Mouse (Mus musculus): ENCODE results near the gene St6galnac4.

Gene St6galnac4

GRCm38 (mm10) chr2:32570698-32571494 lies 16.0 kb upstream of the St6galnac4 start, which contains the start of gene Dpm2:
Gene Dpm2, plus strand, starts transcription at chr2:32570858.
- DNase-seq (ENCODE audit: low spot score): peak; percentile 87

- DNase-seq (ENCODE audit: low spot score): no peak
Observed at GRCm38 (mm10) chr2:32572196-32572595, 14.7 kb upstream of the St6galnac4 start.

- DNase-seq (ENCODE audit: low spot score): no peak
Observed at GRCm38 (mm10) chr2:32574497-32574896, 12.4 kb upstream of the St6galnac4 start, which contains the start of gene Pip5kl1. Gene Pip5kl1, plus strand, starts transcription at chr2:32574797.

DNA sequence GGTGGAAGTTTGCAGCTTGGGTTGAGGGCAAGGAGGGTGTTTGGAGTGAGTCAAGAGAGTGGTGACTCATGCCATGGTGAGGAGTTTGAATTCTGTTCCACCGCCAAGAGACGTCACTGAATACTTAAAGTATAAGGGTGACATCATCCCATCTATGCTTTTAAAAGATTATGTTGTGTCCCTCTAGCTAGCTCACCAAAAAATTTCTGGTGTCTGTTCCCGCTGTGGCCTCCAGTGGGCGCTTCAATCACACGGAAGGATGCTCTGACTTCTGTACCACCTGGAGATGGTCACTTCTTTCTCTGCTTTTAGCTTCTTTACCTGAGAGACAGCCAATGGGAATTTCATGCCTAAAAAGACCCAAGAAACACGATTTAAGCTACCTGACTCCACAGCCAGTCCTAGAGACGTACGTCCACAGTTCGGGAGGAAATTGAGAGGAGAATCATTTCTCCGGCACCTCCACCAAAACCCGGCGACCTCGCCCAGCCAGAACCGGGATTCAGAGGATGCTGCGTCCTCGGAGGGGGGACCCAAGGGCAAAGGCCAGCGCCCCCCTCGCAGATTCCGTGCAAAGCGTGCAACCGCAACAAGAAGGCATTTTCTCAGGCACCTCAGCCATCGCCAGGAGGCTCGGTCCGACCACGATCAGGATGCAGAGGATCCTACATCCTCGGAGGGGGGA lies 11.9 kb upstream of the St6galnac4 start:
- DNase-seq (ENCODE audit: low spot score): peak; percentile 70

GRCm38 (mm10) chr2:32575586-32576160 lies 11.2 kb upstream of the St6galnac4 start, which contains the start of gene 9430097D07Rik:
Gene 9430097D07Rik, minus strand, starts transcription at chr2:32575684.
- DNase-seq (ENCODE audit: low spot score): peak; percentile 61

DNA sequence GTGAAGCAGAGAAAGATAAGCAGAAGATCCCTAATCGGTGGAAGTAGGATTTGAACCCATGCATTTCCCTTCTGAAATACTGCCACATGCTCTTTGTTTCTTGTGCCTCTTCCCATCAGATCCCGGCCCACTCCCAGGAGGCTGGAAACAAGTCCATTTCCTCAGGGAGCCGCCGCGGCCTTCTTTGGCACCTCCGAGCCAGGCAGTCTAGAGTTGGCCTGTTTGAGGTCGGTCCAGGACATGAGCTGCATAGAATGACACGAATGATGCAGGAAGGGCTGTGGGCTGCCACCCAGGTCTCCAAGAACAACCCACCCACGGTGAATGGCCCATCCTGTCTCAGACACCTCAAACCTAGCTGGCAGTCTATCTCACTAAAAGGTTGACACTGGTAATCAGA lies 10.4 kb upstream of the St6galnac4 start:
- no peak for DNase-seq (ENCODE audit: low spot score)

- no peak for DNase-seq (ENCODE audit: low spot score)
Observed at GRCm38 (mm10) chr2:32578146-32579046, 8.5 kb upstream of the St6galnac4 start.

GRCm38 (mm10) chr2:32581450-32582095 lies 5.3 kb upstream of the St6galnac4 start:
- peak; percentile 75 for DNase-seq (ENCODE audit: low spot score)

DNA sequence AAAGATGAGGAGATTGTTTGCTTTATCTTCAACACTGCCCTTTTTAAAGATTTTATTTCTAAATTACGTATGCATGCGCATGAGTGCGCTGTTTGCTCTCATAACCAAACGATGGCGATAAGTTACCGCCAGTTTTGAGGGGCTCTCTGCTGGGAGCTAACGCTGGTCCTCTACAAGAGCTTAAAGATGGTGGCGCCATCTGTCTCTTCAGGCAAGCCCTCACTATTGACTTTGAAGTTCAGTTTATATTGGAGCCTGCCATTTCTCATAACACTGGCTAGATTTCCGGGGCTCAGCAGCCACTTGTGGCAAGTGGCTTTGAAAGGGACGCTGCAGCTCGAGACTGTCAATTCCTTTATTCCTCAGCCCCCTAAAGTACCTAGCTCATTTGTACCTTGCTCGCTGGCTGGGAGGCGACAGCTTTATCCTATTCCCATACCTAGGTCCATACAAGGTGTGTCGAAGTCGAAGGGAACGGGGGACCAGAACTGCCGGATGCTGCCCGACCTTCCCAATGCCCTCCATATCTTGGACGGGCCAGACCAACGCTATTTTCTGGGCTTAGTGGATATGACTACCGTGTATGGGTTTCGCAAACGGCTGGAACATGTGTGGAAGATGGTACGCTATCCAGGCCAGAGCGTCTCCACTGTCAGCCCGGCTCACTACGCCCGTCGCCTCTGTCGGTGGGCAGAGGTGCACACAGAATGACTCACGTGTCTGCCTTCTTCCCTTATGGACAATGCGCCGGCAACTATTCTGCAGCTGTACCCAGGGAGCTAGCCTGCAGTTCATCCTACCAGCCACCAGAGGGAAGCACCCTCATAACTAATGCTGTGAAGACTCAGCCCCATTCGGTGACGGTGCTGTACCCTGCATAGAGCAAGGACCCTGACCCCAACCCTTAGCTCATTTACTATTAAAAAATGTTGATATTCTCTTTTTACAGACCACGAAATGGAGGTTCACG lies 3.8 kb upstream of the St6galnac4 start:
- peak; percentile 88 for DNase-seq (ENCODE audit: low spot score)

DNA sequence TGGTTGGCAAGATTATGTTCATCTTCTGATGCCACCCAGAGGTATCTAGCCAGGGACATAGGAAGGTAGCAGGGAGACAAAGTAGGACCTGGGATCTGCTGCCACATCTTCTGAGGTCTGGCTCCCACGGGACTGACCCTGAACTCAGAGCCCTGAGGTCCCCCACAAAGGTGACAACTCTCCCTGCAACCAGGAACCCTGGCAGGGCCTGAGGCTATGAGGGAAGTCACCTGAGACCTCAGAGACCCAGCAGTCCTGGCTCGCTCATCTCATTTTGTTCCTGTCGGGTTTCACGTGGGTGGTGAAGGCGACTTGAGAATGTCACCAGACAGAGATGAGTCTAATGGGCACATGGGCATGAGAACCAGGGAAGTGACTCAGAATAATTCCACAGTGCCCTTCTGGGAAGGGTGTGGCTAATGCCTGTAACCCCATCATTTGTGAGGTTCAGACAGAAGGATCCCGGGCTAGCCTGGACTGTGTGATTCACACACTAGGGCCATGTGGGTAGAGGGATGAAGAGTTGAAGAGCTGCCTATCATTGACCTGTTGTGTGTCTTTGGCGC lies 1.7 kb upstream of the St6galnac4 start:
- DNase-seq (ENCODE audit: low spot score): no peak

GRCm38 (mm10) chr2:32587731-32588321 lies 931 bp downstream of the St6galnac4 start:
- no peak for DNase-seq (ENCODE audit: low spot score)

DNA sequence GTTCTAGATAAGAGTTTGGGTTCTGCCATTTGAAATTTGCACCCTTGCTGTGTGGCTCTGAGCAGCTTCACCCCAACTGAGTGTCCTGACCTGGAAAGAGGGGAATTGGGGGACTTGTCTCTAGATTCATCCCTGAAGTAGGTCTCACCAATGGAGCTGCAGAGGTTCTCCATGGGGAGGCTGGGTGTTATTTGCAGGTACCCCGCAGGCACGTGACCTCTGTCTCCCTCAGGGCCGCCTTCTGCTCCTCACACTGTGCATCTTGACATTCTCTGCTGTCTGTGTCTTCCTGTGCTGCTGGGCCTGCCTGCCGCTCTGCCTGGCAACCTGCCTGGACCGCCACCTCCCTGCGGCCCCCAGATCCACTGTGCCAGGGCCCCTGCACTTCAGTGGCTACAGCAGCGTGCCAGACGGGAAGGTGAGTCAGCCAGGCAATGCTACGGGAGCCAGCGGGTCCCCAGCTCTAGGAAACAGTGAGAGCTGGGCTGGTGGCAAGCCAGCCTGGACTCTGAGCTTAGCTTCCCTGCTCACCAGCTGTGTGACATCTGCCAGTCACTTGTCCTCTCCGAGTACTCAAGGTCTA lies 2.4 kb downstream of the St6galnac4 start:
- DNase-seq (ENCODE audit: low spot score): no peak

- no peak for DNase-seq (ENCODE audit: low spot score)
Observed at GRCm38 (mm10) chr2:32590224-32590623, 3.3 kb downstream of the St6galnac4 start.

GRCm38 (mm10) chr2:32591249-32591648 lies 4.4 kb downstream of the St6galnac4 start:
- DNase-seq (ENCODE audit: low spot score): no peak

DNA sequence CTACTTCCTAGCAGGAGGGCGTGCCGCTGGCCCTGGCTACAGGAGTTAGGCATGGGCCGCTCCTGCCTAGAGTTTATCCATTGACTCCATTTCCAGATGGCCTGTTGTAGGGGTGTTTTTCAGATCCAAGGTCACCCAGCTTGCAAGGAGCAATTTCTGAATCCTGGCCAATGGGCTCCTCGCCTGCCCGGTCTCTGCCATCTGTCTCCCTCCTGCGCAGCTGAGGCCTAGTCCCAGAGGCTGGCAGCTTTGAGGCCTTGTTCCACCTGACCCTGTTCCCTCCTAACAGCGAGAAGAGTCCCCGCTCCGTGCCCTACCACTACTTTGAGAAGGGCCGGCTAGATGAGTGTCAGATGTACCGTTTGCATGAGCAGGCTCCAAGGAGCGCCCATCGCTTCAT lies 9.8 kb downstream of the St6galnac4 start:
- no peak for DNase-seq (ENCODE audit: low spot score)

- DNase-seq (ENCODE audit: low spot score): no peak
Observed at GRCm38 (mm10) chr2:32597248-32597647, 10.4 kb downstream of the St6galnac4 start.

GRCm38 (mm10) chr2:32597699-32598098 lies 10.8 kb downstream of the St6galnac4 start:
- DNase-seq (ENCODE audit: low spot score): no peak

- no peak for DNase-seq (ENCODE audit: low spot score)
Observed at GRCm38 (mm10) chr2:32598506-32598905, 11.6 kb downstream of the St6galnac4 start.

DNA sequence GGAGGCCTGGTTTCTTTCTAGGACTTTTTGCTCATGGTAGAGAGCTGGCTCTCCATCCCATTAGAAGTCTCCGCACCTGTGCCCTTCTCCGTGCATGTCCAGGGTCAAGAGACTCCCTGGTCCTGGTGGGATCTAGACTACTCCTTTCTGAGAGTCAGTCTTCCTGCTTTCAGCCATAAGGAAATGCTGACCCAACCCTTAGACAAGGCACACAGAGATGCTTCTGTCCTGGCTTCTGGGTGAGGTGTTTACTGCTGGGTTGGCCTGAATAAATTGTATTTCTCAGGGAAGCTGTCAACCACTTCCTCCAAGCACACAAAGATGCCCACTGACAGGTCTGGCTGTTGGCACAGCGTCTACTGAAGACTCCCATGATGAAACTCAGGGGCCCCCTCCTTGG lies 12.5 kb downstream of the St6galnac4 start, which contains the start of gene St6galnac6:
TSS of gene St6galnac6 (plus strand) at position 301 of the 400 bp plus-strand sequence.
- no peak for DNase-seq (ENCODE audit: low spot score)
